In the genomic region with DNA sequence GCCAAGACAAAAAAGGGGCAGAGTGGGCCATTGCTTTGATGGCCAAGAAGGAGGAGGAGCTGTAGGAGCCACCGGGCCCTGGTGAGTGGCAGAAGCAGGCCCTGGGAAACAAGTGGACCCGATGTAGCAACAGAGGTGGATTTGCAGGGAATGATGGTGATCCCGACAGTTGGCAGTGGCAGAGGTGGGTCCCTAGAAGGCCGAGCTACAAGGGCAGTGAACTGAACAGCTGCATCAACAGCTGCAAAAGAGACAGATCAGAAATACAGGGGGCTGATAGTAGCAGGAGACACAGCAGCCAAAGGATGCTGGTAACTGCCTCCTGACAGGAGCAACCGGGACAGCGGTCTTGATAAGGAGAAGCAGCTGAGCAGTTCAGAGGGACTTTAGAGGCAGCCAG, we compare ENCODE assay signal across 17 mouse cellular contexts.
DNase-seq lines count a peak whose midpoint lies in the region; ATAC-seq lines count a peak whose summit lies in the region.
"Had no signal": no experiment of that assay in that cellular context is flagged by ENCODE, and none has a peak within 500 bp of the region (broad histone marks: within the 10 kb centered on the region; RNA-seq: fewer than 3 reads in every experiment).

No protein-coding gene starts in this region.

- H3K4me3 ChIP-seq in embryonic facial prominence, embryonic 15.5 days (replicated peaks): no peak overlapping the region
- no peak overlapping the region for H3K4me3 ChIP-seq in limb, embryonic 12.5 days (replicated peaks)
- H3K4me3 ChIP-seq: forebrain, embryonic 12.5 days; heart, embryonic 15.5 days; hindbrain, embryonic 13.5 days had no signal

- 75% methylated on average over 6 of the region's 6 CpGs for WGBS in embryonic facial prominence, embryonic 15.5 days
- 67% methylated on average over 6 of the region's 6 CpGs for WGBS in limb, embryonic 12.5 days

- H3K9me3 ChIP-seq in embryonic facial prominence, embryonic 15.5 days (replicated peaks): no peaks in the 10 kb centered on the region
- no peaks in the 10 kb centered on the region for H3K9me3 ChIP-seq in limb, embryonic 12.5 days
- H3K9me3 ChIP-seq: forebrain, embryonic 12.5 days; heart, embryonic 15.5 days had no signal

- peak; percentile 18 for DNase-seq in gastrocnemius, postnatal 25 days
- DNase-seq in gastrocnemius, adult 8-10 months (ENCODE audit: low spot score in 2 of 2): no peak
- DNase-seq in mesoderm, embryonic 11.5 days (ENCODE audit: low read depth, low spot score): peak; percentile 37
- DNase-seq in urinary bladder, postnatal 10 days (ENCODE audit: low spot score): no peak
- no peak for DNase-seq in adrenal gland, adult 8-10 months
- DNase-seq: adrenal gland, adult 2 months; adrenal gland, postnatal 36 days; cerebellum, adult 2 months; cerebellum, postnatal 10 days; heart, postnatal 14 days had no signal

- H3K36me3 ChIP-seq in embryonic facial prominence, embryonic 15.5 days: no peaks in the 10 kb centered on the region
- H3K36me3 ChIP-seq in limb, embryonic 12.5 days: no peaks in the 10 kb centered on the region
- H3K36me3 ChIP-seq: forebrain, embryonic 12.5 days; heart, embryonic 15.5 days; hindbrain, embryonic 13.5 days had no signal

- no peaks in the 10 kb centered on the region for H3K4me1 ChIP-seq in embryonic facial prominence, embryonic 15.5 days
- no peaks in the 10 kb centered on the region for H3K4me1 ChIP-seq in limb, embryonic 12.5 days (replicated peaks)
- H3K4me1 ChIP-seq: forebrain, embryonic 12.5 days; heart, embryonic 15.5 days; hindbrain, embryonic 13.5 days had no signal

- peak; percentile 65 for ATAC-seq in embryonic facial prominence, embryonic 15.5 days (ENCODE audit: insufficient number of reproducible peaks, low FRiP score, low TSS enrichment, low read depth)
- ATAC-seq in limb, embryonic 12.5 days (ENCODE audit: insufficient number of reproducible peaks, insufficient read depth, low FRiP score, low TSS enrichment, low read depth): peak; percentile 66
- ATAC-seq: forebrain, embryonic 16.5 days; hindbrain, postnatal 0 days had no signal

- no peak overlapping the region for H3K9ac ChIP-seq in embryonic facial prominence, embryonic 15.5 days
- H3K9ac ChIP-seq in limb, embryonic 12.5 days (replicated peaks): no peak overlapping the region
- H3K9ac ChIP-seq: forebrain, embryonic 12.5 days; heart, embryonic 15.5 days; hindbrain, embryonic 13.5 days had no signal

- no peaks in the 10 kb centered on the region for H3K27me3 ChIP-seq in embryonic facial prominence, embryonic 15.5 days
- no peaks in the 10 kb centered on the region for H3K27me3 ChIP-seq in limb, embryonic 12.5 days
- H3K27me3 ChIP-seq: forebrain, embryonic 12.5 days; heart, embryonic 15.5 days; hindbrain, embryonic 13.5 days had no signal

- no peak overlapping the region for H3K4me2 ChIP-seq in embryonic facial prominence, embryonic 15.5 days (replicated peaks)
- H3K4me2 ChIP-seq in limb, embryonic 12.5 days: no peak overlapping the region
- H3K4me2 ChIP-seq: forebrain, embryonic 12.5 days; heart, embryonic 15.5 days; hindbrain, embryonic 13.5 days had no signal

- no peak overlapping the region for H3K27ac ChIP-seq in embryonic facial prominence, embryonic 15.5 days (replicated peaks)
- H3K27ac ChIP-seq in limb, embryonic 12.5 days: no peak overlapping the region
- H3K27ac ChIP-seq: forebrain, embryonic 12.5 days; heart, embryonic 15.5 days; hindbrain, embryonic 13.5 days; hindbrain, postnatal 0 days had no signal

Comparison
In these comparisons a context has a peak if more than half of its experiments do, and no peak if none do; other contexts are left out.
1. DNase-seq: peak in gastrocnemius, postnatal 25 days (single experiment) and mesoderm, embryonic 11.5 days (single experiment); none in gastrocnemius, adult 8-10 months (0 of 2), urinary bladder, postnatal 10 days (single experiment) and adrenal gland, adult 8-10 months (single experiment).